Mouse (Mus musculus): ENCODE data around the gene Srgn. TPM values are rescaled to one million over a fixed set of nuclear protein-coding genes. Genes with fewer than 3 reads are reported as not detected.
"Not testable (repeated sequence)": the region's sequence is repeated elsewhere in the genome, so short reads cannot be mapped to it uniquely, and the experiment has no call there.

Gene Srgn
- polyA plus RNA-seq, 1 experiment: not detected

GRCm38 (mm10) chr10:62474944-62475343, 52.3 kb downstream of the Srgn start:
- TF ChIP-seq MYOD1 (IDR thresholded peaks at IDR 0.05; ENCODE audit: control insufficient read depth, insufficient read length, low read depth) (no peak), MAX (IDR thresholded peaks at IDR 0.05) (no peak), CEBPB (IDR thresholded peaks at IDR 0.05; ENCODE audit: low read depth) (no peak), FOSL1 (IDR thresholded peaks at IDR 0.05; ENCODE audit: insufficient read depth, low read length, poor library complexity, severe bottlenecking) (no peak), CTCF (IDR thresholded peaks at IDR 0.05; ENCODE audit: control insufficient read depth, insufficient read depth, insufficient read length) (no peak), MYOG (IDR thresholded peaks at IDR 0.05; ENCODE audit: control insufficient read depth, extremely low read depth, insufficient read length) (no peak), USF1 (IDR thresholded peaks at IDR 0.05; ENCODE audit: low read depth) (no peak)
- H3K4me3 ChIP-seq (ENCODE audit: insufficient read depth, poor library complexity, severe bottlenecking): no peak overlapping the region
- H3K27me3 ChIP-seq (ENCODE audit: control insufficient read depth, insufficient read depth, insufficient read length): no peaks in the 10 kb centered on the region
- peaks cover 21% of the 10 kb centered on the region for H3K36me3 ChIP-seq (ENCODE audit: control insufficient read depth, insufficient read depth)
- H3K79me2 ChIP-seq (ENCODE audit: control insufficient read depth, insufficient read depth): peaks cover 78% of the 10 kb centered on the region
- peaks cover 11% of the 10 kb centered on the region for H3K79me3 ChIP-seq (ENCODE audit: low read depth)
- H3ac ChIP-seq (ENCODE audit: control insufficient read depth, insufficient read length, low read depth): no peak overlapping the region

DNA sequence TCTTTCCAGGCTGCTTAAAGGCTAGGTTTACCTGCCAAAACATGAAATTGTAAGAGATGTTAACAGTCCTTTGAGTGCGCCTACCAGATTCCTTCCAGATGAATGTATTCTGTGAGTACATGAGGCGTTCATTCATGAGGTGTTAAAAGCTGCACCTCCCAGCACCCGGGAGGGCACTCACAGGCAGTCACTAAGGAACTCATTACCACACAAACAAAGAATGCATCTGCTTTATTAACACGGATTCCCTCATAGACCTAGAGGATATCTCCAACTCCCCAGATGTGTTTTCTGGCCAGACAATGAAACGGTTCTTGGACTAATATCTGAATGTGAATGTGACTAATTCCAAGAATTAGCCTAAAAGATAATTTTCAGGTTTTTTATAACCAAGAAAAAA, 56.1 kb downstream of the Srgn start:
- Histone ChIP-seq H3K27me3 (ENCODE audit: control insufficient read depth, insufficient read depth, insufficient read length) (no peaks in the 10 kb centered on the region), H3K4me3 (ENCODE audit: insufficient read depth, poor library complexity, severe bottlenecking) (no peak overlapping the region), H3ac (ENCODE audit: control insufficient read depth, insufficient read length, low read depth) (no peak overlapping the region), H3K36me3 (ENCODE audit: control insufficient read depth, insufficient read depth) (peaks cover 37% of the 10 kb centered on the region), H3K79me3 (ENCODE audit: low read depth) (peaks cover 5% of the 10 kb centered on the region), H3K79me2 (ENCODE audit: control insufficient read depth, insufficient read depth) (peaks cover 61% of the 10 kb centered on the region)
- no peak for TF ChIP-seq USF1 (IDR thresholded peaks at IDR 0.05; ENCODE audit: low read depth)
- TF ChIP-seq MAX (IDR thresholded peaks at IDR 0.05): no peak
- no peak for TF ChIP-seq CEBPB (IDR thresholded peaks at IDR 0.05; ENCODE audit: low read depth)
- no peak for TF ChIP-seq FOSL1 (IDR thresholded peaks at IDR 0.05; ENCODE audit: insufficient read depth, low read length, poor library complexity, severe bottlenecking)
- no peak for TF ChIP-seq MYOG (IDR thresholded peaks at IDR 0.05; ENCODE audit: control insufficient read depth, extremely low read depth, insufficient read length)
- TF ChIP-seq MYOD1 (IDR thresholded peaks at IDR 0.05; ENCODE audit: control insufficient read depth, insufficient read length, low read depth): no peak
- TF ChIP-seq CTCF (IDR thresholded peaks at IDR 0.05; ENCODE audit: control insufficient read depth, insufficient read depth, insufficient read length): no peak

GRCm38 (mm10) chr10:62469736-62470135, 57.5 kb downstream of the Srgn start:
- Histone ChIP-seq H3K79me3 (ENCODE audit: low read depth) (peaks cover 5% of the 10 kb centered on the region), H3K36me3 (ENCODE audit: control insufficient read depth, insufficient read depth) (peaks cover 43% of the 10 kb centered on the region), H3K79me2 (ENCODE audit: control insufficient read depth, insufficient read depth) (peaks cover 49% of the 10 kb centered on the region), H3K27me3 (ENCODE audit: control insufficient read depth, insufficient read depth, insufficient read length) (no peaks in the 10 kb centered on the region), H3ac (ENCODE audit: control insufficient read depth, insufficient read length, low read depth) (no peak overlapping the region), H3K4me3 (ENCODE audit: insufficient read depth, poor library complexity, severe bottlenecking) (no peak overlapping the region)
- TF ChIP-seq CEBPB (IDR thresholded peaks at IDR 0.05; ENCODE audit: low read depth) (no peak), MYOG (IDR thresholded peaks at IDR 0.05; ENCODE audit: control insufficient read depth, extremely low read depth, insufficient read length) (no peak), USF1 (IDR thresholded peaks at IDR 0.05; ENCODE audit: low read depth) (no peak), MAX (IDR thresholded peaks at IDR 0.05) (no peak), FOSL1 (IDR thresholded peaks at IDR 0.05; ENCODE audit: insufficient read depth, low read length, poor library complexity, severe bottlenecking) (no peak), CTCF (IDR thresholded peaks at IDR 0.05; ENCODE audit: control insufficient read depth, insufficient read depth, insufficient read length) (no peak), MYOD1 (IDR thresholded peaks at IDR 0.05; ENCODE audit: control insufficient read depth, insufficient read length, low read depth) (no peak)

DNA sequence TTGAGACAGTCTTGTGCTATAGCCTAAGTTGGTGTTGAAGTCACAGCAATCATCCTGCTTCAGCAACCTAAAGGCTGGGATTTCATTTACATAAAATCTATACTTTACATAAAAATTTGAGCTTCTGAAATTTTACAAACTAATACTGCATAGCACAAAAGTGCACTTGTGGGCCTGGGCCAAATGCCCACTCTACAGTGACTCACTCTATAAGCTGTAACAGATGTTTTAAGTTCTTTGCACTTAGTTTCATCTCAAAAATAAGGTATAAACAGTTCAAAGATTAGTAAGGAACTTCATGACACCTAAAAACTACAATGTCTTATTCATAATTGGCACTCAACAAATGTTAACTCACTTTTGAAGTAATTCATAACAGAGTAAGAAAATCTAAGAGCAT, 65.9 kb downstream of the Srgn start:
- no peak overlapping the region for H3K4me3 ChIP-seq (ENCODE audit: insufficient read depth, poor library complexity, severe bottlenecking)
- peaks cover 1% of the 10 kb centered on the region for H3K79me3 ChIP-seq (ENCODE audit: low read depth)
- H3K79me2 ChIP-seq (ENCODE audit: control insufficient read depth, insufficient read depth): peaks cover 3% of the 10 kb centered on the region
- H3K36me3 ChIP-seq (ENCODE audit: control insufficient read depth, insufficient read depth): peaks cover 75% of the 10 kb centered on the region
- H3K27me3 ChIP-seq (ENCODE audit: control insufficient read depth, insufficient read depth, insufficient read length): no peaks in the 10 kb centered on the region
- TF ChIP-seq MAX (IDR thresholded peaks at IDR 0.05): no peak
- TF ChIP-seq USF1 (IDR thresholded peaks at IDR 0.05; ENCODE audit: low read depth): no peak
- no peak for TF ChIP-seq CTCF (IDR thresholded peaks at IDR 0.05; ENCODE audit: control insufficient read depth, insufficient read depth, insufficient read length)
- TF ChIP-seq CEBPB (IDR thresholded peaks at IDR 0.05; ENCODE audit: low read depth): no peak
- TF ChIP-seq FOSL1 (IDR thresholded peaks at IDR 0.05; ENCODE audit: insufficient read depth, low read length, poor library complexity, severe bottlenecking): no peak
- no peak for TF ChIP-seq MYOG (IDR thresholded peaks at IDR 0.05; ENCODE audit: control insufficient read depth, extremely low read depth, insufficient read length)
- TF ChIP-seq MYOD1 (IDR thresholded peaks at IDR 0.05; ENCODE audit: control insufficient read depth, insufficient read length, low read depth): no peak
- no peak overlapping the region for H3ac ChIP-seq (ENCODE audit: control insufficient read depth, insufficient read length, low read depth)

DNA sequence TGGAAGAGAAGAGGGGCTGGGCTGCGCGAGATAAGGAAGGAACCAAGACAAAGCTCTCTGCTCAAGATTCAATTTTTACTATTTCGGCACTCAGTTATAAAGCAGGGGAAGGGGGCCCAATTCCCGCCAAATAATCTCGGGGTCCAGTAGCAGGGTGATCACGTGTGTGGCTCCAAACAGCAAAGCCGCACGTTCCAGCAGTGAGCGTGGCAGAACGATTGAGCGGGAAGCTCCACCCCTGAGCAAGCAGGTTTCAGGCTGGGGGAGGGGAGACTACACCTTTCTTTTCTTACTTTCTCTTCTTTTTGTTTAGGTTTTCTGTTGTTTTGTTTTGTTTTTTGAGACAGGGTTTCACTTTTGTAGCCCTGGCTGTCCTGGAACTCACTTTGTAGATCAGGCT, 75.2 kb downstream of the Srgn start:
- H3ac ChIP-seq (ENCODE audit: control insufficient read depth, insufficient read length, low read depth); H3K4me3 ChIP-seq (ENCODE audit: insufficient read depth, poor library complexity, severe bottlenecking); H3K27me3 ChIP-seq (ENCODE audit: control insufficient read depth, insufficient read depth, insufficient read length): not testable (repeated sequence)
- Histone ChIP-seq H3K79me3 (ENCODE audit: low read depth) (peaks cover 18% of the 10 kb centered on the region), H3K36me3 (ENCODE audit: control insufficient read depth, insufficient read depth) (peaks cover 47% of the 10 kb centered on the region), H3K79me2 (ENCODE audit: control insufficient read depth, insufficient read depth) (peaks cover 26% of the 10 kb centered on the region)

DNA sequence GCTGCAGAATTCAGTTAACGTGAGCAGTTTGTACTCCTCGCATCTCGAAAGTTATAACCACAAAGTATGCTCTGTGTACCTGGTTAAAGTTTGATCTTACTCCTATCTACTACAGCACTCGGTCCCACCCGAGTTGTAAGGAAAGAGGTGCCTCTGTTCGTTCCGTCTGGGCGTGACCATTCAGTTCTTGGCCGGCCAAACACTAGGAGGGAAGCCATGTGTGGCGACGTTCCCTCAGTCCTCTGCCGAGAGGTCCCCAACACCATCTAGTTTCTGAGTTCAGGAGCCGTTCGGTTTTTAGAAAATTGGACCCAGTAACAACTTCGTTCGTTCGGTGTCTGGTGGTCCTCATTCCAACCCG, 77.0 kb downstream of the Srgn start:
- H3K36me3 ChIP-seq (ENCODE audit: control insufficient read depth, insufficient read depth): peaks cover 47% of the 10 kb centered on the region
- no peaks in the 10 kb centered on the region for H3K27me3 ChIP-seq (ENCODE audit: control insufficient read depth, insufficient read depth, insufficient read length)
- H3K79me2 ChIP-seq (ENCODE audit: control insufficient read depth, insufficient read depth): peaks cover 38% of the 10 kb centered on the region
- peaks cover 18% of the 10 kb centered on the region for H3K79me3 ChIP-seq (ENCODE audit: low read depth)
- no peak for TF ChIP-seq USF1 (IDR thresholded peaks at IDR 0.05; ENCODE audit: low read depth)
- TF ChIP-seq MYOD1 (IDR thresholded peaks at IDR 0.05; ENCODE audit: control insufficient read depth, insufficient read length, low read depth): no peak
- TF ChIP-seq MAX (IDR thresholded peaks at IDR 0.05): no peak
- no peak for TF ChIP-seq MYOG (IDR thresholded peaks at IDR 0.05; ENCODE audit: control insufficient read depth, extremely low read depth, insufficient read length)
- no peak for TF ChIP-seq CEBPB (IDR thresholded peaks at IDR 0.05; ENCODE audit: low read depth)
- TF ChIP-seq FOSL1 (IDR thresholded peaks at IDR 0.05; ENCODE audit: insufficient read depth, low read length, poor library complexity, severe bottlenecking): no peak
- TF ChIP-seq CTCF (IDR thresholded peaks at IDR 0.05; ENCODE audit: control insufficient read depth, insufficient read depth, insufficient read length): no peak
- peak overlapping the region; percentile 97 for H3K4me3 ChIP-seq (ENCODE audit: insufficient read depth, poor library complexity, severe bottlenecking)
- peak overlapping the region; percentile 99 for H3ac ChIP-seq (ENCODE audit: control insufficient read depth, insufficient read length, low read depth)
